Mouse (Mus musculus): ENCODE data around the gene 4930474N05Rik. TPM values are rescaled to one million over a fixed set of nuclear protein-coding genes. Genes with fewer than 3 reads are reported as not detected.

4930474N05Rik gene
- polyA plus RNA-seq (2015; fragmentation: Nextera tagmentation; extraction: Ambion mirVana): not detected in 2 replicates

DNA sequence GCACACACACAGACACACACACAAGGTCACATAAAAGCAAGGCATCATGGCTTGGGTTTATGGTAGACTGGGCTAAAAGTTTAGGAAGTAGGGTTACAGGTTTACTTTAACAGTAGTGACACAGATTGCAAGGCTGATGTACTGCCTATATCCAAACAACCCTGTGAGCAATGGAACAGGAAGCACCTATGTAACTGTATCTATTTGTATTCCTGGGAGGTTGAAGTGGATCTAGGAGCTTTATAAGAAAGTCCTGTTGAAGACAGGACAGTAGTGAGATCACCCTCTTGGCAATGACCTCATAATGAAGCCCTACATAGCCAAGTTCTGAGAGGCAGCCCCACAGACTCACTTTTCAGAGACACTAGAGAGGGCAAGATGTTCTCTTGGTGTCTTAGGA lies at the start of gene 4930474N05Rik:
Gene 4930474N05Rik (plus strand): TSS at position 301 of the 400 bp plus-strand sequence.
- Histone ChIP-seq H3K27me3 (no peaks in the 10 kb centered on the region), H3K4me3 (no peak within 1 kb of the TSS), H3K4me2 (no peak within 1 kb of the TSS), H3K9ac (no peak within 1 kb of the TSS), H3K9me3 (no peaks in the 10 kb centered on the region), H3K27ac (no peak within 1 kb of the TSS), H3K4me1 (no peaks in the 10 kb centered on the region), H3K36me3 (no peaks in the 10 kb centered on the region)
- no peak for ATAC-seq (ENCODE audit: borderline replicate concordance, extremely low read depth, low FRiP score, low TSS enrichment)

DNA sequence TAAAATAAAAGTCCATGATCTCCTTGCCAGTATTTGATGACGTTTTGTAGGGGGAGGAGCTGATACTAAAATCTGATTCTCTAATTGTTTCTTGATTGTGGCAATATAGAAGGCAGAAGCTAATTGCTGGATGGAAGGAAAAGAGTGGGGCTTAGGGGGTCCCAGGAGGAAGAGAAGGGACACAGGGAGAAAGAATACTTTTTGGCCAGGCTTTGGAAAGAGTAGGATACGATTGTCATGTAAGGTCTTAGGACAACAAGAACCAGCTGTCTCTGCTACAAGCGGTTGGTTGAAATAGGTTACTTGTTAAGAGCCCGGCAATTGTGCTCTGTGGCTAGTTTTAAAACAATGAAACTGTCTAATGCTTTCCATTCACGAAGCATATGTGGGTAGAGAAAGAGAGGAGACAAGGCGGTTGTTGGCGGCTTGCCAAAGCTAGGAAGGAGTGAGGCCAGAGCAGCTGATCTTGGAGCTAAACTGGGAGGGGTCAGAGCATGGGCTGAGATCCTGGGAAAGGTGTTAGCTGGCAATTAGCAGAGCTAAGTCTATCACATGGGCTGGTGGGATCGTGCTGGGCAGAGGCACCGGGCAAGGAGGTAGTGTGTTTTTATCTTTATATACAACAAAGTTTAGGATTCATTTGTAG lies 45.8 kb upstream of the 4930474N05Rik start:
- no peaks in the 10 kb centered on the region for H3K36me3 ChIP-seq
- H3K4me2 ChIP-seq: no peak overlapping the region
- ATAC-seq (ENCODE audit: borderline replicate concordance, extremely low read depth, low FRiP score, low TSS enrichment): no peak
- H3K9me3 ChIP-seq: no peaks in the 10 kb centered on the region
- H3K4me1 ChIP-seq: no peaks in the 10 kb centered on the region
- WGBS: 30% methylated on average over 9 of the region's 9 CpGs
- H3K27me3 ChIP-seq: no peaks in the 10 kb centered on the region
- H3K9ac ChIP-seq: no peak overlapping the region
- no peak overlapping the region for H3K4me3 ChIP-seq
- no peak overlapping the region for H3K27ac ChIP-seq

DNA sequence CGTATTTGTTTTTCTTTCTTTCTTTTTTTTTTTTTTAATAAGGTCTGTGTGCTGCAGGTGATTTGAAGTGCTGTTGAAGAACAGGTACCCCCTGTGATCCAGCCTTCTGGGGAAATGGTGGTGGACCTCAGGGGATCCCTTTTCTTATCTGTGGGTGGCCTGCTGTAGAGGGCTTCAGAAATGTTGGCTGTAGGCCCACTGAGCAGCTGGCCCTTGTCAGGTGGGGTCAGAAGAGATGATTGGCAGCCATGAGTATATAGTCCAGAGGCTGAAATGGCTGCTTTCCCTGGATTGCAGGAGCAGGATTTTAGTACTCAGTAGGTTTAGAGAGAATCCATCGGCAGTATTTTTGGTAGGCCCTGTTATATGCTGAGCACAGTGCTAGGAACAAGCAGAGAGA lies 41.4 kb upstream of the 4930474N05Rik start:
- 71% methylated on average over 2 of the region's 2 CpGs for WGBS

DNA sequence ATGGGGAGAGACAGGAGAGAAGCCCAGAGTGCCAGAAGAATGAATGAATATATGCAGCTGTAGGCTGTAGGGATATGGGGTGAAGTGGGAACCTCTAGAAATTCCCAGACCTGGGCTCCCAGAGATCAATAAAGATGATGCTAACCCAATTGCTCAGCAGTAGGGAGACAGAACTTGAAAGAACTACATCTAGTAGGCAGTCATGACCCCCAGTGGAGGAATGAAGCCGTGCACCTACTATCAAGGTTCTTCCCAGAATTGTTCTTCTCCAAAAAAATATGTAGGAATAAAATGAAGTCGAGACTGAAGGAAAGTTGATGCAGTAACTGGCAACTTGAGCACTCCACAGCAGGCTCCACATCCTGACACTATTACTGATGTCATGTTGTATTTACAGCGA lies 3.8 kb downstream of the 4930474N05Rik start:
- Histone ChIP-seq H3K4me3 (no peak overlapping the region), H3K27me3 (no peaks in the 10 kb centered on the region), H3K9ac (no peak overlapping the region), H3K27ac (no peak overlapping the region), H3K4me2 (no peak overlapping the region), H3K9me3 (no peaks in the 10 kb centered on the region), H3K4me1 (no peaks in the 10 kb centered on the region), H3K36me3 (no peaks in the 10 kb centered on the region)
- no peak for ATAC-seq (ENCODE audit: borderline replicate concordance, extremely low read depth, low FRiP score, low TSS enrichment)
- WGBS: 68% methylated on average over 3 of the region's 3 CpGs

More for the DNA sequence above, 41.4 kb upstream of the 4930474N05Rik start:
- H3K4me3 ChIP-seq: no peak overlapping the region
- no peaks in the 10 kb centered on the region for H3K36me3 ChIP-seq
- H3K27ac ChIP-seq: no peak overlapping the region
- no peak for ATAC-seq (ENCODE audit: borderline replicate concordance, extremely low read depth, low FRiP score, low TSS enrichment)
- H3K27me3 ChIP-seq: no peaks in the 10 kb centered on the region
- no peak overlapping the region for H3K4me2 ChIP-seq
- H3K9ac ChIP-seq: no peak overlapping the region
- H3K9me3 ChIP-seq: no peaks in the 10 kb centered on the region
- H3K4me1 ChIP-seq: no peaks in the 10 kb centered on the region

DNA sequence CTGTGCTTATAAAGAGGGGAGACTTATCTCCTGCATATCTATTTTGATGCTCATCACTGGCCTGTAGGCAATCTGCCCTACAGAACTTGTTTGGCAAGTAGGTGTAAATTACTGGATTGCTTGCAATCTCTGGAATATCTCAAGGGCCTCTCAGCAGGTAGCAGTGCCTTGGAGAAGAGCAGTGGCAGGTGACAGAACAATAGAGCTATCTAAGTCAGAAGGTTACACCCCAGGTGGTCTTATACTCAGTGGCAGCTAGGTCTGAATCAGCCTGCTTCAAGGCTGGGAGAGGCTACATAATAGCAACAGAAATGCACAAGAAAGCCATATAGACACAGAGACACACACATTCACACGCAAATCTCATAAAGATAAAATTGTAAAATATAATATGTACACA lies 4.9 kb downstream of the 4930474N05Rik start:
- Histone ChIP-seq H3K9me3 (no peaks in the 10 kb centered on the region), H3K9ac (no peak overlapping the region), H3K27me3 (no peaks in the 10 kb centered on the region), H3K4me2 (no peak overlapping the region), H3K27ac (no peak overlapping the region), H3K4me1 (no peaks in the 10 kb centered on the region), H3K4me3 (no peak overlapping the region), H3K36me3 (no peaks in the 10 kb centered on the region)
- ATAC-seq (ENCODE audit: borderline replicate concordance, extremely low read depth, low FRiP score, low TSS enrichment): no peak
- WGBS: 58% methylated on average over 1 of the region's 1 CpGs

DNA sequence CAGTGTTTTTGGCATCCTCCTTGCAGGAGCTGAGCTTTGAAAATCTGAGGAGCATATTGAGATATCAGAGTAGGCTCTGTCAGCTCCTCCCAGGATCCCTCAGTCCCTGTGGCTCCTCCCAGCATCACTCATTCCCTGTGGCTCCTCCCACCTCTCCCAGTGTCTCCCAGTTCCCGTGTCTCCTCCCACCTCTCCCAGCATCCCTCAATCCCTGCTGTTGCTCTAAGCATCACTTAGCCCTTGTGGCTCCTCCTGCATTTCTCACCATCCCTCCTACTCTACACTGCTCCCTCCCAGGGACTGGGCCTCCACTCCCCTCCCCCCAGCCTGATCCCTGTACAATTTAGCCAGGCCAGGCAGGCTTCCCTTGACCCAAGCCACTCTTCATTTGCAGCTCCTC lies 6.0 kb downstream of the 4930474N05Rik start:
- Histone ChIP-seq H3K27ac (no peak overlapping the region), H3K9ac (no peak overlapping the region), H3K4me3 (no peak overlapping the region), H3K4me2 (no peak overlapping the region), H3K4me1 (no peaks in the 10 kb centered on the region), H3K27me3 (no peaks in the 10 kb centered on the region), H3K36me3 (no peaks in the 10 kb centered on the region), H3K9me3 (no peaks in the 10 kb centered on the region)
- ATAC-seq (ENCODE audit: borderline replicate concordance, extremely low read depth, low FRiP score, low TSS enrichment): no peak; the same call in 1 of the 2 replicates
- 11% methylated on average over 1 of the region's 1 CpGs for WGBS

DNA sequence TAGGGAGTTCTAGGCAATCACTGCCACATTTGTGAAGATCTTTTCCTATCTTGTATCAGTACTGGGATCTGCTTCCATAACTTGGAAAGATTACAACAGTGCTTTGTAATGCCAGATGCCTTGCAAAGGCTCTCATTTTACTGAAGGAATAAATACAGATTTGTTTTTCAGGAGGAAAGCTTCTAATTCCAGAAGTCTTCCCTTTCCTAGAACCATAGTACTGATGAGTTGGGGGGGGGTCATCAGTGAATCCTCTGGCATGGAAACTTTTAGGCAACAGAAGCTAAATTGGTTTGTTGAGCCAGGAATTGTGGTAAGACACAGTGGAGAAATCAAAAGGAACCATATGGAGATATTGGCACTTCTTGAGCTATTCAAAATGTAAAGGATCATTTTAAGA lies 19.8 kb downstream of the 4930474N05Rik start:
- Histone ChIP-seq H3K36me3 (no peaks in the 10 kb centered on the region), H3K27ac (no peak overlapping the region), H3K9ac (no peak overlapping the region), H3K27me3 (no peaks in the 10 kb centered on the region), H3K4me2 (no peak overlapping the region), H3K4me3 (no peak overlapping the region), H3K4me1 (no peaks in the 10 kb centered on the region), H3K9me3 (no peaks in the 10 kb centered on the region)
- ATAC-seq (ENCODE audit: borderline replicate concordance, extremely low read depth, low FRiP score, low TSS enrichment): no peak

DNA sequence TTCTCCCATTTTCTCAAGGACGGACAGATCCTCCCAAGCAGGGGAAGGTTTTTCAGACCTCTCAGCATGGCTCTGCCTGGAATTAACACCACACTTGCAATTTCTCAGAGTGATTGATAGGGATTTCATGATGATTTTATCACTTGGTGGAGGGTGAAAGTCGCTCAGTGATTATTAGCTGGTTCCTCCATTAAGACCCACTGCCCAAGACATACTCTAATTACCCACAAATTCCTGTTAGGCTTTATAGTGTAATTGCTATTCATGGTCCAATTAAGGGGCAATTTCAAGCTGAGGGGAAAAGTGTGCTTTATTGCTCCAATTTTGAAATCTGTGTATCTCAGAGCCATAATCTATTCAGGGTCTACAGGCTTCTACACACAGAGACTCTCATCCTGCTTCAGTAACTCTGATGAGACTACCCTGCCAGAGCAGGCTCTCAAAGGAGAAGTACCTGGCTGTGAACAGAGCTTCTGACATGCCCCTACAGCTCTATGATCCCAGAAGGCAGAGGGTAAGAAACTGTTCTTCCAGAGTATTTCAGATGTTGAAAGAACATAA lies 29.1 kb downstream of the 4930474N05Rik start:
- no peak overlapping the region for H3K4me3 ChIP-seq
- H3K4me2 ChIP-seq: no peak overlapping the region
- ATAC-seq (ENCODE audit: borderline replicate concordance, extremely low read depth, low FRiP score, low TSS enrichment): no peak

DNA sequence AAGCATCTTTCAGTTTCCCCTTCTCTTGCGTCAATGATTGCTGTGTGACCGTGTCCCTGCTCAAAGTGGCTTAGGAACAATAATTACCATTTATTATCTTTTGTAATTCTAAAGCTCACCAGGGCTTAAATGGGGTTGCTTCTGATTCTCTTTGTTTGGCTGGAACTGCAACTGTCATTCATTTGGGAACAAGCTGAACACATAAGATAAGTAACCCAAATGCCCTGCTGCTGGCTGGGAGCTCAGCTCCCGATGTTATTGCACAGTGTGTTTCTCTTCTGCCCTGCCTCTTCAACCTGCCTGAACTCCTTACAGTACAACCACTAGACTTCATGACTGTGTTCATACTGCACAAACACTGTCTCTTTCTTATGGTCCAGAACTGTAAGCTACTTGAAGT lies 41.0 kb downstream of the 4930474N05Rik start:
- H3K9ac ChIP-seq: no peak overlapping the region
- no peak for ATAC-seq (ENCODE audit: borderline replicate concordance, extremely low read depth, low FRiP score, low TSS enrichment)
- no peak overlapping the region for H3K4me2 ChIP-seq
- no peaks in the 10 kb centered on the region for H3K9me3 ChIP-seq
- WGBS: 74% methylated on average over 3 of the region's 3 CpGs
- H3K27me3 ChIP-seq: no peaks in the 10 kb centered on the region
- no peaks in the 10 kb centered on the region for H3K4me1 ChIP-seq
- no peak overlapping the region for H3K4me3 ChIP-seq
- no peaks in the 10 kb centered on the region for H3K36me3 ChIP-seq
- no peak overlapping the region for H3K27ac ChIP-seq

More for the DNA sequence above, 29.1 kb downstream of the 4930474N05Rik start:
- no peaks in the 10 kb centered on the region for H3K4me1 ChIP-seq
- 66% methylated on average over 2 of the region's 2 CpGs for WGBS
- H3K27ac ChIP-seq: no peak overlapping the region
- H3K36me3 ChIP-seq: no peaks in the 10 kb centered on the region
- H3K9me3 ChIP-seq: no peaks in the 10 kb centered on the region
- no peaks in the 10 kb centered on the region for H3K27me3 ChIP-seq
- no peak overlapping the region for H3K9ac ChIP-seq

DNA sequence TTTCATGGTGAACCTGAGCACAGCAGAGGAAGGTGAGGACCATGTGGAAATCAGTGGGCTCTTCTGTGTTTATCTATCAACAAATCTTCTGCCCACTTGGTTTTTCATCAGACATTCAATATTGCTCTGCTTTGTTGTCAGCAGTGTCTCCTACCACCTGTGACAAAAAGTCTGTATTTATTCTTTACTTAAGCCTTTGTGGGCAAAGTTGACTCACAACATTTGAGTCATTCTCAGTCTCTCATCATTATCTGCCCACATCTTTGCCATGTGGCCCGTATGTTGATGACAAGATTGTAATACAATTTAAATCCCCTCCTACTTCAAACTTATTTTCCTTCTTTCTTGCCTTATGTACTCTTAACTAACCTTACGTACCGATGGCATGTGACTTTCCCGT lies 43.0 kb downstream of the 4930474N05Rik start:
- no peaks in the 10 kb centered on the region for H3K36me3 ChIP-seq
- no peaks in the 10 kb centered on the region for H3K27me3 ChIP-seq
- H3K9ac ChIP-seq: no peak overlapping the region
- no peak overlapping the region for H3K4me2 ChIP-seq
- no peaks in the 10 kb centered on the region for H3K4me1 ChIP-seq
- no peak overlapping the region for H3K4me3 ChIP-seq
- no peaks in the 10 kb centered on the region for H3K9me3 ChIP-seq
- no peak for ATAC-seq (ENCODE audit: borderline replicate concordance, extremely low read depth, low FRiP score, low TSS enrichment)
- WGBS: 90% methylated on average over 4 of the region's 4 CpGs
- H3K27ac ChIP-seq: no peak overlapping the region

DNA sequence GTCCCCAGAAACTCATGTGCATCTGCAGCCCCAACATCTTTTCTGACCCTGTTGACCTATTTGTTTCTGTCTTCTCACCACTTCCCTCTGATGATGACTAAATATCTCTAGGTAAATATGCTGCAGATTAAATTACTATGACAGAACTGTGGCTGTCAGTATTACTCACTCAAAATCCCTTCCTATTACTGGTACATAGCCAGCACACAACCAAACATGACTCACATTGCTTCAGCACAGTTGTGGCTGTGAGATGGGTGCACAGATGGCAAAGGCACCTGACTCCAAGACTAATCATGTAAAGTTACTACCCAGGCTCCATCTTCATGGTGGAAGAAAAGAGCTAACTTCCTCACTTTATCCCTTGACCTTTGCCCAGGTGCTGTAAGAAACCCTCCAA lies 50.5 kb downstream of the 4930474N05Rik start:
- Histone ChIP-seq H3K9me3 (no peaks in the 10 kb centered on the region), H3K27ac (no peak overlapping the region), H3K36me3 (no peaks in the 10 kb centered on the region), H3K27me3 (no peaks in the 10 kb centered on the region), H3K4me1 (no peaks in the 10 kb centered on the region), H3K9ac (no peak overlapping the region), H3K4me3 (no peak overlapping the region), H3K4me2 (no peak overlapping the region)
- no peak for ATAC-seq (ENCODE audit: borderline replicate concordance, extremely low read depth, low FRiP score, low TSS enrichment)

Measured in lung, embryonic 15.5 days (tissue).